Mouse (Mus musculus) thymus, postnatal 0 days (tissue): ENCODE data around the gene Rftn1. TPM values are rescaled to one million over a fixed set of nuclear protein-coding genes. Genes with fewer than 3 reads are reported as not detected.

Experiments used
- DNase-seq: peaks from one replicate; pipeline ENCODE4 v3.0.0-alpha.2; 2015; ENCODE audit warnings: low spot score
- polyA plus RNA-seq: library from polyadenylated mRNA; unstranded; fragments of >200 nt; fragmentation: Nextera tagmentation; extraction: Ambion mirVana; gene quantifications from 2 replicates; pipeline ENCODE4 v1.2.1, GENCODE M21; 2015

The Rftn1 gene
- polyA plus RNA-seq, 1 experiment from 2014 or later, result 66.6 TPM

GRCm38 (mm10) chr17:50172795-50173194 lies 17.7 kb downstream of the Rftn1 start:
- DNase-seq, result no peak

DNA sequence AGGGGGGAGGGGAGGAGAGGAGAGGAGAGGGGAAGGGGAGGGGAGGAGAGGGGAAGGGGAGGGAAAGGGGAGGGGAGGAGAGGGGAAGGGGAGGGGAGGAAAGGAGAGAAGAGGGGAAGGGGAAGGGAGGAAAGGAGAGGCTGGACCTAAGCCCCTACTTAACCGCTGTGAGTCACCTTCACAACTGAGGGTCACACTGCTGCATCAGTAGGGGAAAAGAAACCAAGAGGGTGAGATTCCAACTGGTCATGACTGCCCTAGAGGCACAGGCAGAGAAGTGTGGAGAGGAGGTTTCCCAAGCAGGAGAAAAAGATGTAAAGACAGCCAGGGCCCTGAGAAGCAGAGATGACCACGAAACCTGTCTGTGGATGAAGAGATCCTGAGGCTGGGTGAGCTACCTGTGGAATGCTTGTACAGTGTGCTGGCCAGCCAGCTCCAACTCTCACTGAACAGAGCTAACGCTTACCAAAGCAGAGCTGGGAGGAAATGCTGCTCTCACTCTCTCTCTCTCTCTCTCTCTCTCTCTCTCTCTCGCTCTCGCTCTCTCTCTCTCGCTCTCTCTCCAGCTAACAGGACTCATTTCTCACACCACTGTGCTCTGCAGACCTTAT lies 19.4 kb downstream of the Rftn1 start:
- peak; percentile 22 for DNase-seq

DNA sequence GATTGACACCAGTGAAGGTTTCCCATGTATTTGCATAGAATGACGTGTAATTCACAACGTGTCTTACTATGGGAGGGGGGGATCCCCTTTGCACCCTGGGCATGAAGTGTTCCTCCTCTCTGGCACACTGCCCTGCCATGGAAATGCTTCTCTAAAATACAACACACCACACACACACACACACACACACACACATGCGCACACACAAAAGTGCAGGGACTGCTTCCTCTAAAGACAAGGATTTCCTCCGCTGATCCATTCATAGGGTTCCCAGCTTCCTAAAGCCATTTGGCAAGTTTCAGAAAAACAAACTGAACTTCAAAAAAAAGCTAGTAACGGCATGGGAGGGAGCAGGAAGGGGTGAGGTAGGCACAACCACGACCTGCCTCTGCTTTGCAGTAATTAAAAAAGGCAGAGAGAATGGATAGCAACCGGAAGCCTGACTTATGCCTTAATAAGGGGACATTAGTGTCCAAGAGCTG lies 20.5 kb downstream of the Rftn1 start:
- no peak for DNase-seq

DNA sequence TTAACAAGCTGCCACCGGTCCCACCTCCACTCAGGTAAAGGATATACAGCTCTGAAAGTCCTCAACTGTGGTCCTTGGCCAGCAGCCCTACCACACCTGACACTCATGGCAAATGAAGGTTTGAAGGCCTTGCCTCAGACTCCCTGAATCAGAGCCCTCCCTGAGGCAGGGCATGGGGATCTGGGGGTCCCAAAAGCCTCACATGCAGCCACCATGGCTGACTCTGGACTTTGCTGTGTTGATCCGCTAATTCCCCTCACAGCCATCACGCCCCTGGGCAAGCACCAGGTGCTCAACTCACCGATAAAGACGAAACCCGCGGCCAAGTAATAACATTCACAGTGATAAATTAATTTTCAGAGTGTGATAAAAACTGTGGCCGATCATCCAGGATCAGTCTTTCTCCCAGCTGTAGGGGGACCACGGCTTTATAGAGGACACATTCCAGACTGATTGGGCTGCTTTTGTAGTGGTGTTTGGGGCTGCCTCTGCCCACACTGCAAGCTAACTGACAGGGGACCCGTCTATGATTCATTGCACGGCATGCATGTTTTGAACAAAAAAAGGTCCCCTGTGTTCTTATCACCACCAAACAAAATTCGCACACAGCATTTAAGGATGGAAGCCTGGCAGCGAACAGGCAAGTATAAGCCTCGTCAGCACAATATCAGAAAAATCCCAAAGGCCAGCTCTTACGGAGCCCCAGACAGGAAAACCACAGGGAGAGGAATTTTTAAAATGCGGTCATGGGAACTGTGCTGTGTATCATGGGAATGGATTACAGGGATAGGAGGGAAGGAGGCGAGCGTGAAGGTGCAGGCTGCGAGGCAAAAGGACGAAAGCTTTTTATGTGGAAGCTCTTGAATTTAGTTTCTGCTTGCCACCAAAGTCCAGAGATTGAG lies 29.3 kb downstream of the Rftn1 start:
- DNase-seq, result no peak

DNA sequence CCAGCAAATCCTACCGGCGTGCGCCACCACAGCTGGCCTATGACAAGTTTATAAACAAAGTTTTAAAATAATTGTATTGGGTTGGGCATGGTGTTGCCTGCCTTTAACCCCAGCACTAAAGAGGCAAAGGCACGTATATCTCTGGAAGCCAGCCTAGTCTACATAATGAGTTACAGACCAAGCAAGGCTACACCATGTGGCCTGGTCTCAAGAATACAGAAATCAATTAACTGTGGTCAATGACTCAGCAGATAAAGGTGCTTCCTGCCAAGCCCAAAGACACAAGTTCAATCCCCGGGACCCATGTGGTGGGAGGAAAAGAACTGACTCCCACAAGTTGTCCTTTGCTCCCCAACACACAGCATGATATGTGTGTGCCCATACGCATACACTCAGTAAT lies 30.1 kb downstream of the Rftn1 start:
- no peak for DNase-seq

DNA sequence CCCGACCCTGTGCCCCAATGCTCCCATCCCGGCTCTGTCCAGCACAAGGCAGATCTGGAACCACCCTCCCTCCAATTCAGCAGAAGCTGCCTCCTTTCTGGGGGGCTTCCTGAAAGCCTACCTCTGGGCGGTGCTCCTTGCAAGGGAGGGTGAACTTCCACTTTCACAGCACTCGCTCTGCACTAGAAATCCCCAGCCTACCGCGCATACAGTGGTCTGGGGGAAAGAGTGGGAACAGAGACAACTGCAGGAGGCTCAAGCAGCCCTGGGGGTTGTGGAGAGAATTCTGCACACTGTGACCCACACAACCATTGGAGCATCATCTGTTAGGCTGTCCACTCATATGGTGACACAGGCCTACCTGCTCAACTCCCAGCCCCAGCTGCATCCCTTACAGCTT lies 30.7 kb downstream of the Rftn1 start:
- no peak for DNase-seq

DNA sequence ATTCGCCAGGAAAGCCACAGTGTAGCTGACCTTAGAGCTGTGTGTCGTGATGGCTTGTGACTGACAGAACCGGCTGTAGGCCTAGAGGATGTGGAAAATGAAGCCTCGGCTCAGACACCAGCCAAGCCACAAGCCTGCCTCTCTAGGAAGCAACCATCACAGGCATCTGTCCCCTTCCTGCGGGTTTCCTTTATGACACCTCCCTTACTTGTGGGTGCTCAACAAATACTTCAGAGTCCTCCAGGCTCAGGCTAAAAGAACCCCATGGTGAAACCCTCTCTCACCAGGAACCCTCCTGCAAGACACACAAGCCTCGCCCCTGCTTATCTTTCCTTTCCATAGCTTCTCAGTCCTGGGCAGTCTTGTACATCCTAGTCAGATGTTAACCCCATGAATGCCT lies 31.9 kb downstream of the Rftn1 start:
- DNase-seq, result peak; percentile 69

DNA sequence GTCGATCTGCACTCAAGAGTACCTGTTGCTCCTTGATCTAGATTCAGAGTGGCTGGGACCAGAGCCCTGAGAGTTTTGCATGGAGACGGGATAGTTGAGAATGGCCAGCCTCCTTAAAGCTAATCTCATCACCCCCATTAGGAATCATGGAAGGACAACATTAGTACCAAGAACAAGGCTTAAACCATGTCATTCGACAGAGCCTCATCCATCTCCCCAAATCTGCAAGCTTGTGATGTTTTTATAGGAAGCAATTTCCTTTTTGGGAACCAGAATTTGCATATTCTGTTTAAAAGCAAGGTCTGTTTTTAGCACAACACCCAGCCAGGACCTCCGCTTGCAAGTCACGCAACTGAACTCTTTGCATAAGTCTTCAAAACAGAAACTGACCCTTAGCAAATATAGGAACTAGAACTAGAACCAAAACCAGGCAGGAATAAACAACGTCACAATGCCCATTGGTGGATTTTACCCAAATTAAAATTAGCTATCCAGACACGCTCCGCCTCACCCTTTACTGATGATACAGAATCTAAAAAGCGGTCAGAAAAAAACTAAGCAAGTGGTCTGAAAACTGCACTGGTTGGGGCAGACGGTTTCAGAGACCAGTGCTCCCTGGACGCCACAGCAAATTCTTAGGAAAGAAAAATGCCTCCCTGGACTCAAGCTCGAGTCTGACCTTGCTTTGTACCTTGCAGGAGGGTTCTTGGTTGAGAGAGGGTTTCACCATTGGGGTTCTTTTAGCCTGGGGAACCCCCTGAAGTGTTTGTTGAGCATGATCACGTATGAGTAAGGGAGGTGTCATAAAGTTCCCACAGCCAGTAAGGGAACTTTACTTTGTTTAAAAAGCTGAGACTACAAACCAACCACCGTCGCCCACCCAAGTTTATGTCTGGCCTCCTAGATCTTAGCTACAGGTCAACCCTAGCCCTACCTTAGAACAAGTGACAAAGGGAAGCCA lies 33.0 kb downstream of the Rftn1 start:
- DNase-seq, result no peak

DNA sequence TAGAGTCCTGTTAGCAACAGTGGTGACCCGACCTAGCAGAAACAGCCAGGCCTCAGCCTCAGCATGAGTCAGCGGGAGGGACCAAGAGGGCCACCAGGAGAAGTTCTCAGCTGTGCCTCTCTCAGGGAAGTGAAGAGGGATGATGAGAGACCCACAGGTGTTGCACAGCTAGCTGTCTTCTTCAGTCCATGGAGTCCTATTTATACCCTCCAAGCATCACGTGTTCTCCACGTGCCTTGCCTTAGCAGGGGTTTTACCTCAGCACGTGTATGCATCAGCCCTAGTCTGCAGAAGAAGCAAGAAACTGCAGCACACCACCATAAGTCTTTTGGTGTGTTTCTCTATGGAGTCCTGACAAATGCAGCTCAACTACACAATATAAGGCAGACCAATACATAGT lies 38.4 kb downstream of the Rftn1 start:
- DNase-seq, result no peak

GRCm38 (mm10) chr17:50151208-50151723 lies 39.2 kb downstream of the Rftn1 start:
- no peak for DNase-seq

GRCm38 (mm10) chr17:50150416-50151207 lies 39.9 kb downstream of the Rftn1 start:
- DNase-seq, result no peak

DNA sequence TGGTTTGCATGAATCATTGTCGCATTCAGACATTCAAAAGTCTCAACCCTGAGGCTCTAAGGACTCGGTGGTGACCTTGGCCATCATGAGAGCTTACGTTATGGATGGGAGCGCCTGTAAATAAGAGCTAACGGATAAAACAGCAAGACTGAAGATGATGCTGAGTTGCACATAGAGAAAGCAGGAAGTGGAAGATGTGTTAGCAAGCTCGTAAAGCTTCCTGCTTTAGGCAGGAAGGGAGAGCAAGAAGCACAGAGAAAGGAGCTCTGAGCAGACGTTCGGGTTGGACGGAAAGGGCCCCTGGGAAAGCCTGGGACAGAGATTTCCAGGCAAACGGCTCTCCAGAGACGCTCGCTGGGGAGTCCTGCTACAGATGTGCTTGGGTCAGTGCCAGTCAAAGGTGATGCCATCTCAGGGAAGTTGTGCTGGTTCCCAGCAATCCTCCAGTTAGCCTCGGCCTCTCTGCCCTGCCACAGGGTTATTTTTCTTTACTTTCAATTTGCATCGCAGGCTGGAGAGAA lies 40.7 kb downstream of the Rftn1 start:
- peak; percentile 45 for DNase-seq

- DNase-seq, result peak; percentile 75
Observed at GRCm38 (mm10) chr17:50147831-50148587, 42.5 kb downstream of the Rftn1 start.

DNA sequence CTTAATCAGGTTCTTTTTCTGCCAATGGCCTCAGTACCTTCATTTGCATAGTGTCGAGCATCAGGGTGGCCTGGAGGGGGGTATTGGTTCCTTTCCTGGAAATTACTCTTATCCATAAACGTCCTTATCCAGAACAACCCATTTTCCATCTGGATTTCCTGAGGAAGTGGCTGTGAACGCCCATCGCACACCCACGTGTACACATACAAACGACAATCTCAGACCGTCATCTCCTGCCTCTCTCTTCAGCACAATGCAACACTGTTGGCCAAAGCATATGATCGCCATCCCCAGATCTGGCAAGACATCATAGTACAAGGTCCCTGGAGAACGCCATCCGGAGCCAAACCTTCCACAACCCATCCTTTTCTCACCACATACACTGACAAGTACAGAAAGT lies 47.1 kb downstream of the Rftn1 start:
- DNase-seq, result no peak

DNA sequence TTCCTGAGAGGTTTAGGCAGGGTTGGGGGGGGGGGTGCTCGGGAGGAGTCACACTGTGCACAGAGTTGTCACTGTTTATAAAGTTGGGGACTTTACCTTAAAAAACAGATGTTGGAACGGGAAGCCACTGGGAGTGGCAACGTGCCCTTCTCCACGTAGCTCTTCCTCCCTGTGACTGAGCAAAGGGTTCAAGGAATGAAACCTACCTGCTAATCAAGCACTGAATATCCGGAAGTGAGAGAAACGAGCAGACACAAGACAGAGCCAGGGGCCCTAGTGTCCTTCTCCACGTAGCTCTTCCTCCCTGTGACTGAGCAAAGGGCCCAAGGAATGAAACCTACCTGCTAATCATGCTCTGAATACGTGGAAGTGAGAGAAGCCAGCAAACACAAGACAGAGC lies 47.9 kb downstream of the Rftn1 start:
- DNase-seq, result no peak

GRCm38 (mm10) chr17:50142151-50142550 lies 48.3 kb downstream of the Rftn1 start:
- peak; percentile 26 for DNase-seq

DNA sequence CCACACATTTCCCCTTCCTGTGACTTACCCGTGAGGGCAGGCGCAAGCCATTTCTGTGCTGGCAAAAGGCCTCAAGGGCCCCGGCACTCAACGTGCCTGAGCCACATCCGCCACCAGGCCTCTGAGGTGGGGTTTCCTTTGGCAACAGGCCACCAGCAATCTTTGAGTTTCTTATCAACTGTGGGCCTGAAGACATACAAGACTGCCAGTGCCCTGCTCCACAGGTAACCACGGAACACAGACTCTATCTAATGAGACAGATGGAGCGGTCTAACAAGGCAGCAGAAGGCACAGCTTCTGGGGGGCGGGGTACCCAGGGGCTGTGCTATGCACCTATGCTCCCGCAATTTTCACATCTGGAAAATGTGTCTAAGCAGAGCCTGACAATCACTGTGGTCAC lies 54.4 kb downstream of the Rftn1 start:
- peak; percentile 78 for DNase-seq

DNA sequence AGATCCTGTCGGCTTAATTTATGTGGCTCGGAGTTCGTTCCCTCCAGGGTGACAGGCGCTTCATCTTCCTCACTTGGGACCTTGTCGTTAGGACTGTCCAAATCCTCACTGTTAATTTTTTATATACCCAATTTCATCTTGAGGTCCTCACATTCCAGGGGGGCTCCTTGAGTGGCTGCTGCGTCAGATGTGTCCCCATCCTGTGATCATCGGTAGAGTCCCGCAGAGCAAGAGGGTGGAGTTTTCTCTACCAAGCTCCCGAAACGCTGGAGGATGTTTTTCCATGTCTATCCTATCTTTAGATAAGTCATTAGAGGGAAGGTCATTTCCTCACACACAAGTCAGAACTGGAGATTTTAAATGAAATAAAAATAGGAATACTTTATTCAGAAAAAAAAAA lies 55.0 kb downstream of the Rftn1 start:
- no peak for DNase-seq

DNA sequence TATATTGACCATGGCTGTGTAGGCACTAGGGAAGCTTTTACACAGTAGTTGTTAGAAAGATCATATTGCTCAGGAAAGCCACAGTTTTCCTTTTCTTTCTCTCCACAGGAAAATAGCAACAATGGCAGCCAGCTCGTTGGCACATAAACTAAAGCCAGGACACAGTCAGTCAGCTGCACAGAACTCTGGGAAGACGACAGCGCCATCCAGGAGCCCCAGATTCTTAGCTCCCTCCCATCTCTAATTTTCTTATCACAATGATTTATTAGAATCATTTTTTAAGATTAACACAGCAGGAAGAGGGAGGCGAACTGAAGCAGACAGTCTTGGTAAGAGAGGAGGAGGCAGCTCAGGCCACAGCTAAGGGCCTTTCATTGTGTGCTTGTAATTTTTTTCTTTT lies 58.8 kb downstream of the Rftn1 start:
- DNase-seq, result no peak

- DNase-seq, result no peak
Observed at GRCm38 (mm10) chr17:50130421-50130820, 60.1 kb downstream of the Rftn1 start.
